Mouse (Mus musculus) neural tube, postnatal 0 days (tissue): ENCODE data around the gene Bola3. TPM values are rescaled to one million over a fixed set of nuclear protein-coding genes. Genes with fewer than 3 reads are reported as not detected.

ENCODE experiments used
- microRNA-seq: library from miRNA; unstranded; fragments of <30 nt; microRNA quantifications from one replicate; pipeline ENCODE4, GENCODE M21; 2016
- polyA plus RNA-seq: library from polyadenylated mRNA; unstranded; fragments of >200 nt; fragmentation: Nextera tagmentation; extraction: Ambion mirVana; gene quantifications from 2 replicates; pipeline ENCODE4 v1.2.1, GENCODE M21; 2015

Bola3 gene
- 84.4 and 102 TPM in 2 replicates for polyA plus RNA-seq

DNA sequence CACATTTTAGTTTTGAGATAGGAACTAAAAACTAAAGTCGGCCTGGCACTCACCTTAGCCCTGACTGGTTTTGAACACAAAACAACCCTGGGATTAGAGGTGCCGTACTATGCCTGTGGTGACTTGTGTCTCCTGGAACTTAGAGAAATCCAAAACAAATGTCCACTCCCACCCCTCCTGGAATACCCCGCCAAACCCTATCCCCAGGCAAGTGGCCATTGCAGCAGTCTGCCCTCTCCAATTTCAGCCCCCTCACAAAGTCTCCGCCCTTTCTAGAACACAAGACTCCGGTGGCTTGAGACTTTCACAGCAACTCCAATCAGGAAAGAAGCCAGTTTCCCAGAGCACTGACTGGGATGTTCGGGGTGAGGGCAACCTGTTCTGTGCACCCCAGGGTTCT, at the start of gene Bola3:
TSS of gene Bola3 (plus strand) at position 275 of the 400 bp plus-strand sequence.

DNA sequence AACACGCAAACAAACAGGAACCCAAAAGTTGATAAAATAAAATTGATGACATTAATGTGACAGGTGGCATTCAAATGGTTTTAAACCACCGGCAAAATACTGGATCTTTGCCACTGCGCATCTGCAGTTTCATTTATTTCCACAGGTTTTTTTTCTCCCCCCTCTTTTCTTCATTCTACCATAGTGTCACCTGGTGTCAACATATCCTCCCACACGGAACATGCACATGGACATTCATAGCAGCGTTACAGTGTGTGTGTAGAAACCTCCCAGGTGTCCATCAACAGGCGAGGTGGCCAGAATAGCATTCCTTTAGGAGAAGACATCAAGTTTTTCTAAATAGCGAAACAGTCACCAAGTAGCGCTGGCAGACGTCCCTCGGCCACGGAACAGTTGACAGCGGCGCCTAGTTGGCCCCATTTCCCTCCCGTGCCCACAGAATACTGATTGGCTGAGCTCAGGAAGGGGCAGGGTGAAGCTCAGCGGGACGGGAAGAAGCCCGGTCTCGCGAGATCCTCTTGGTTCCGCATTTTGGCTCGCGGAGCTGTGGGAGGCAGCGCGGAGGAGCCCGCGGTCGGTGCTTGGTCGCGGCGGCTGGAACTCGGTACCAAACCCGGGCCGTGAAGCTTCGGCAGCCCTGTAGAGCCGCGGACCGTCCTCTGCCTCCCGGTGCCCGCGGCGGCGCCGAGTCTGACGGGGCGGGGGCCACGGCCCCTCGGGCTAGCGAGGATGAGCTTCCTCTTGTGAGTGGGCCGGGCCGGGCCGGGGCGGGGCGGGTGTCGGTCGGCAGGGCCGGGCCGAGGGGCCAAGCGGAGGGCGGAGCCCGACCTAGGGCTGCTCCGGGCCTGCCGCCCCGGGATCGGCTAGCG, 23.2 kb upstream of the Bola3 start, which contains the start of the genes Mthfd2 and Mob1a:
TSS of gene Mthfd2 (minus strand) at position 384 of the 869 bp plus-strand sequence.
TSS of gene Mob1a (plus strand) at position 492 of the 869 bp plus-strand sequence.

Small RNAs within 50 kb of the gene (microRNA-seq; reads per million reads assigned to microRNA genes)
- gene Mir6374 = not detected

Other genes starting within 250 kb of the Bola3 start
- gene Ccdc142, start 247.5 kb upstream of the Bola3 start, polyA plus RNA-seq = 4.3 and 7.1 TPM in 2 replicates
- 4.7 and 5.3 TPM in 2 replicates for gene Gm42688, start 247.5 kb upstream of the Bola3 start, polyA plus RNA-seq
- gene Mrpl53, start 240.1 kb upstream of the Bola3 start, polyA plus RNA-seq = 129 and 139 TPM in 2 replicates
- gene Mogs, start 233.7 kb upstream of the Bola3 start, polyA plus RNA-seq = 23.1 and 24.7 TPM in 2 replicates
- 82.3 and 104 TPM in 2 replicates for gene Wbp1, start 227.6 kb upstream of the Bola3 start, polyA plus RNA-seq
- gene Ino80b, start 223.7 kb upstream of the Bola3 start, polyA plus RNA-seq = 13.1 and 14.2 TPM in 2 replicates
- 21.9 and 25.3 TPM in 2 replicates for gene Rtkn, start 213.7 kb upstream of the Bola3 start, polyA plus RNA-seq
- 22.2 and 23.0 TPM in 2 replicates for gene Wdr54, start 192.8 kb upstream of the Bola3 start, polyA plus RNA-seq
- gene 1700003E16Rik, start 192.7 kb upstream of the Bola3 start, polyA plus RNA-seq = 13.4 and 14.9 TPM in 2 replicates
- gene Dctn1, start 183.2 kb upstream of the Bola3 start, polyA plus RNA-seq = 129 and 141 TPM in 2 replicates
- gene Slc4a5, start 129.3 kb upstream of the Bola3 start, polyA plus RNA-seq = 0.19 and 0.31 TPM in 2 replicates
- gene Mthfd2, start 23.2 kb upstream of the Bola3 start, polyA plus RNA-seq = 29.1 and 30.6 TPM in 2 replicates
- 16.4 and 16.8 TPM in 2 replicates for gene Mob1a, start 23.1 kb upstream of the Bola3 start, polyA plus RNA-seq
- gene Tet3, start 109.9 kb downstream of the Bola3 start, polyA plus RNA-seq = 40.1 and 47.8 TPM in 2 replicates
- 59.5 and 60.7 TPM in 2 replicates for gene Dguok, start 157.8 kb downstream of the Bola3 start, polyA plus RNA-seq
- gene Actg2, start 187.1 kb downstream of the Bola3 start, polyA plus RNA-seq = 1.5 and 2.5 TPM in 2 replicates
- 58.1 and 62.0 TPM in 2 replicates for gene Stambp, start 223.6 kb downstream of the Bola3 start, polyA plus RNA-seq